Mouse (Mus musculus) limb, embryonic 11.5 days (tissue): ENCODE measurements around the gene Map2k1. TPM values are rescaled to one million over a fixed set of nuclear protein-coding genes. Genes with fewer than 3 reads are reported as not detected.
"Not testable (repeated sequence)": the region's sequence is repeated elsewhere in the genome, so short reads cannot be mapped to it uniquely, and the experiment has no call there.

Experiments
- ATAC-seq: fragments of 200-750 bp; cut with Nextera tagmentation; 2 replicates; pipeline ENCODE4 v1.8.0; 2017; ENCODE audit warnings: low read depth; ENCODE audit not compliant: insufficient number of reproducible peaks, low FRiP score, low TSS enrichment
- DNase-seq: peaks from one replicate; pipeline ENCODE4 v3.0.0-alpha.2; 2015; ENCODE audit warnings: low spot score
- H3K27ac ChIP-seq: fragments of 300-500 bp; sonication (generic); replicated peaks from 2 replicates; pipeline ENCODE4 v1.5.1; 2014; ENCODE audit warnings: low read depth, mild to moderate bottlenecking, low read length
- H3K27me3 ChIP-seq: fragments of 300-500 bp; sonication (generic); 2 replicates; pipeline ENCODE4 v1.6.1; 2014; ENCODE audit warnings: mild to moderate bottlenecking, low read length, mixed read lengths; ENCODE audit not compliant: control insufficient read depth, insufficient read depth
- H3K36me3 ChIP-seq: fragments of 300-500 bp; sonication (generic); 2 replicates; pipeline ENCODE4 v1.6.1; 2014; ENCODE audit warnings: mild to moderate bottlenecking, low read length, moderate library complexity, mixed read lengths; ENCODE audit not compliant: control insufficient read depth, insufficient read depth
- H3K4me1 ChIP-seq: fragments of 300-500 bp; sonication (generic); 2 replicates; pipeline ENCODE4 v1.6.1; 2014; ENCODE audit warnings: low read length, mixed read lengths; ENCODE audit not compliant: control insufficient read depth, insufficient read depth
- H3K4me2 ChIP-seq: fragments of 300-500 bp; sonication (generic); 2 replicates; pipeline ENCODE4 v1.6.1; 2014; ENCODE audit warnings: low read depth, mild to moderate bottlenecking, moderate library complexity; ENCODE audit not compliant: severe bottlenecking
- H3K4me3 ChIP-seq: fragments of 300-500 bp; sonication (generic); 2 replicates; pipeline ENCODE4 v1.5.1; 2014; ENCODE audit warnings: low read depth, low read length
- H3K9ac ChIP-seq: fragments of 300-500 bp; sonication (generic); 2 replicates; pipeline ENCODE4 v1.6.1; 2014; ENCODE audit warnings: mild to moderate bottlenecking, low read length
- H3K9me3 ChIP-seq: fragments of 300-500 bp; sonication (generic); 2 replicates; pipeline ENCODE4 v1.6.1; 2016; ENCODE audit warnings: low read length; ENCODE audit not compliant: control insufficient read depth
- WGBS: fragments of 180-500 bp; shearing (Covaris S2); extraction: QIAGEN DNeasy Blood & Tissue Kit; methylation state at CpG from one replicate; pipeline ENCODE4 v1.1.7; 2014; 5-methylcytosine and 5-hydroxymethylcytosine counted together
- polyA plus RNA-seq: library from polyadenylated mRNA; unstranded; fragments of >200 nt; fragmentation: Nextera tagmentation; extraction: Ambion mirVana; gene quantifications from 2 replicates; pipeline ENCODE4 v1.2.1, GENCODE M21; 2014

The Map2k1 gene
- polyA plus RNA-seq, 1 experiment from 2014 or later = 75.1 TPM

DNA sequence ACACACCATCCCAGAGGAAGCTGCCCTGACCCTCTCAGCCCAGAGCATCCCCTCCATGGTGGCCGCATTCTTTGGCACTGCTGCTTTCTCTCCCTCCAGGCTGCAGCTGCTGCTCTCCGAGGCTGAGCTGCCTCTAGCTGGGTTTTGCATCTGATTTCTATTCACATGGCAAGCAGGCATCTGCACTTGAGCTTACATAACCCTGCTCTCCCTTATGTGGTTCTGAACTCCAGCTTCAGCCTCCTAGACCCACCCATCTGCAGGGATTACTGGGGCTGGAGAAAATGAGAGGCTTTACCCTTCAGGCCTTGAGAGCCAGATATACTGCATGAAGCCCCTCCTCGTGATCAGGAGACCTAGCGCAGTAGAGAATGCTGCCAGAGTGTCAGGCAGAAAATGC lies 57.9 kb downstream of the Map2k1 start:
- Histone ChIP-seq H3K36me3 (peaks cover 5% of the 10 kb centered on the region), H3K4me1 (no peaks in the 10 kb centered on the region), H3K27ac (no peak overlapping the region), H3K4me2 (no peak overlapping the region), H3K9ac (no peak overlapping the region), H3K9me3 (no peaks in the 10 kb centered on the region), H3K27me3 (no peaks in the 10 kb centered on the region), H3K4me3 (no peak overlapping the region)
- ATAC-seq (no peak), DNase-seq (no peak)
- WGBS = 82% methylated on average over 4 of the region's 4 CpGs

DNA sequence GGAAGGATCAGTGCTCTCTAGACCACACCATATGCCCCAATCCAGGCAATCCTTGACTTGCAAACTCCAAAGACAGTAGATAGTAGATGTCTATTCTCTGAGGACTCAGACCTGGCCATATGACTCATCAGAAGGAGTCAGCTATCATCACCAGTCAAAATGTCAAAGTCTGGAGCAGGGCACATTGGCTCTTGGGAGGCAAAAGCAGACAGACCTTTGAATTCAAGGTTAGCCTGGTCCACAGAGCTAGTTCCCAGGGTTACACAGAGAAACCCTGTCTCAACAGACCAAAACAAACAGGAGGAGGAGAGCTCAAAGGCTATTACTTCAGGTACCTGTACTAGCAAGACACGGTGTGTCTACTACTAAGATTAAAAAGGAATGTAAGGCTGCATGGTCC lies 59.6 kb downstream of the Map2k1 start:
- no peak overlapping the region for H3K9ac ChIP-seq
- ATAC-seq (no peak), DNase-seq (no peak)
- peaks cover 5% of the 10 kb centered on the region for H3K36me3 ChIP-seq
- H3K27me3 ChIP-seq = no peaks in the 10 kb centered on the region
- no peaks in the 10 kb centered on the region for H3K4me1 ChIP-seq
- no peak overlapping the region for H3K4me3 ChIP-seq
- 97% methylated on average over 1 of the region's 1 CpGs for WGBS
- H3K27ac ChIP-seq = no peak overlapping the region
- no peaks in the 10 kb centered on the region for H3K9me3 ChIP-seq
- no peak overlapping the region for H3K4me2 ChIP-seq

DNA sequence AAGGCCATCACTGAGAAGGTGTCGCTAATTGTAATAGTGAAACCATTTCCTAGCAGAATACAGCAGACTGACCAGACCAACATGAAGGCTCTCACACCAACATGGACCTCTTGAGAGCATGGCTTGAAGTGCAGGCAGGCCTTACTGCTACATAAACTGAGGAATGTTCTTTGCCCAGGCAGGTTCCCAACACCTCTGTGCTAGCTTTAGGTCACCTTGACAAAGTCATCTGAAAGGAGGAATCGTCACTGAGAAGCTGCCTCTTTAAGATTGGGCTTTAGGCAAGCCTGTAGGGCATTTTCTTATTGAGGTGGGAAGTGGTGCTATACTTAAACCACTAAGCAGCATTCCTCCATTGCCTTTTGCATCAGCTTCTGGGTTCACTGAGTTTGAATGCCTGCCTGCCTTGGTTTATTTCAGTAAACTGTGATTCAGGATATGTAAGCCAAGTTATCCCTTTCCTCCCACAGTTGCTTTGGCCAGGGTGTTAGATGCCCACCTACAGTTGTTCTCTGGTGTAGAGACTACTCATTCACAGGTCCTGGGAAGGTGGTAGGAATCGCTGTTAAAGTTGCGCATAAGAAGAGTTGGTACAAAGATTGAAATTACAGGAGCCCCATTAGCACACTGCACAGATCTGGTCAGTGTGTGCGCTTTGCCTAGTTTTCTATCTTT lies 69.1 kb downstream of the Map2k1 start:
- ATAC-seq (no peak), DNase-seq (no peak)
- no peak overlapping the region for H3K4me3 ChIP-seq
- 0 out of 2 replicates have a peak, but pooled peaks cover 6% of the 10 kb centered on the region for H3K4me1 ChIP-seq
- H3K27me3 ChIP-seq = no peaks in the 10 kb centered on the region
- no peak overlapping the region for H3K4me2 ChIP-seq
- H3K9ac ChIP-seq = no peak overlapping the region
- H3K27ac ChIP-seq = no peak overlapping the region
- peaks cover 2% of the 10 kb centered on the region; the same call in 1 of the 2 replicates for H3K36me3 ChIP-seq
- H3K9me3 ChIP-seq = no peaks in the 10 kb centered on the region
- WGBS = 95% methylated on average over 5 of the region's 5 CpGs

GRCm38 (mm10) chr9:64183295-64183694 lies 70.1 kb downstream of the Map2k1 start:
- DNase-seq, H3K4me2 ChIP-seq, ATAC-seq, H3K27ac ChIP-seq, H3K27me3 ChIP-seq, H3K9me3 ChIP-seq, H3K9ac ChIP-seq, H3K36me3 ChIP-seq, H3K4me1 ChIP-seq, H3K4me3 ChIP-seq: not testable (repeated sequence)
- 92% methylated on average over 5 of the region's 5 CpGs for WGBS

- WGBS = under 1% methylated on average over 35 of the region's 35 CpGs
- ATAC-seq (peak; percentile 92), DNase-seq (peak; percentile 93)
- H3K9me3 ChIP-seq = no peaks in the 10 kb centered on the region
- peak within 1 kb of the TSS; percentile 54; the same call in 1 of the 2 replicates for H3K27ac ChIP-seq
- peak within 1 kb of the TSS; percentile 60 for H3K9ac ChIP-seq
- H3K4me2 ChIP-seq = peak within 1 kb of the TSS; percentile 63
- peaks cover 9% of the 10 kb centered on the region; the same call in 1 of the 2 replicates for H3K4me1 ChIP-seq
- peak within 1 kb of the TSS; percentile 54 for H3K4me3 ChIP-seq
- H3K36me3 ChIP-seq = peaks cover 27% of the 10 kb centered on the region
- H3K27me3 ChIP-seq = no peaks in the 10 kb centered on the region
Measured at GRCm38 (mm10) chr9:64178974-64179646, 74.3 kb downstream of the Map2k1 start, which contains the start of gene Snapc5. Gene Snapc5, plus strand, starts transcription at chr9:64179274.

DNA sequence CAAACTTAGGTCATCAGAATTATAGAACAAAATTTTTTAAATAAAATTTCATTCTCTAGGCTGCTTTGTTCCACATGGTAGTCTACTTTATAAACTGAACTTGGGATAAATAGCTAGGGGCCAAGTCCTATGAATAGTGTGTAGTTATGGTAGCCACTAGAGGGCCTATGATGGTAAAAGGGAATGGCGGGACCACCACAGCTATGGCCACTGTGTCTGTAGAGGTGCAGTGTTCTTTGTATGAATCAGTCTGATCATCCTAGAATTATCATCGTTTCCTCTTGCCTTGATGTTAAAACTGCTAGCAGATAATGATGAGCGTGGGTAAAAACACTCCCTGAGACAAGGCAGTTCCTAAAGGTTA lies 74.8 kb downstream of the Map2k1 start:
- Histone ChIP-seq H3K27me3 (no peaks in the 10 kb centered on the region), H3K9ac (no peak overlapping the region), H3K4me2 (peak overlapping the region; percentile 63; the same call in 1 of the 2 replicates), H3K9me3 (no peaks in the 10 kb centered on the region), H3K4me1 (peaks cover 9% of the 10 kb centered on the region; the same call in 1 of the 2 replicates), H3K27ac (no peak overlapping the region), H3K4me3 (peak overlapping the region; percentile 54; the same call in 1 of the 2 replicates), H3K36me3 (peaks cover 27% of the 10 kb centered on the region)
- WGBS = 49% methylated on average over 3 of the region's 3 CpGs
- DNase-seq (peak; percentile 54), ATAC-seq (0 out of 2 replicates have a peak, but pooled peaks have one; percentile 28)

DNA sequence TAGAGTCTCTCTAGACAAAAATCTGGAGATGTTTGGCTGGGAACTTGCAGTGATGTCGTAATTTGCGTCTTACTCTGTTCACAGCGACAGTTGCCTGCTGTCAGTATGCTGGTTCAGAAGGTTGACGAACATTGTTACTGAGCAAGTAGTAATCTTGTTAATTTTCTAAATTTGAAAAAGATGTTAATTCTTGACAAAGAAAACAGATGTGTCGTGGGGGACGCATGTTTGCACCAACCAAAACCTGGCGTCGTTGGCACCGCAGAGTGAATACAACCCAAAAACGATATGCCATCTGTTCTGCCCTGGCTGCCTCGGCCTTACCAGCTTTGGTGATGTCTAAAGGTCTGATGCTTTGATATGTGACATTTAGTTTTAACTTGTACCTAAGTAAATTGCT lies 78.1 kb downstream of the Map2k1 start:
- H3K9me3 ChIP-seq = no peaks in the 10 kb centered on the region
- H3K4me2 ChIP-seq = no peak overlapping the region
- no peak overlapping the region for H3K4me3 ChIP-seq
- H3K27ac ChIP-seq = no peak overlapping the region
- H3K4me1 ChIP-seq = peaks cover 9% of the 10 kb centered on the region; the same call in 1 of the 2 replicates
- ATAC-seq = no peak
- no peak overlapping the region for H3K9ac ChIP-seq
- no peaks in the 10 kb centered on the region for H3K27me3 ChIP-seq
- no peak for DNase-seq
- H3K36me3 ChIP-seq = peaks cover 24% of the 10 kb centered on the region
- WGBS = 86% methylated on average over 11 of the region's 11 CpGs

GRCm38 (mm10) chr9:64174766-64175165 lies 78.7 kb downstream of the Map2k1 start:
- H3K4me3 ChIP-seq = peak overlapping the region; percentile 97
- peak overlapping the region; percentile 65; the same call in 1 of the 2 replicates for H3K4me2 ChIP-seq
- no peaks in the 10 kb centered on the region for H3K27me3 ChIP-seq
- H3K9me3 ChIP-seq = no peaks in the 10 kb centered on the region
- no peak overlapping the region for H3K9ac ChIP-seq
- H3K27ac ChIP-seq = no peak overlapping the region
- peaks cover 5% of the 10 kb centered on the region; the same call in 1 of the 2 replicates for H3K4me1 ChIP-seq
- 72% methylated on average over 8 of the region's 8 CpGs for WGBS
- peaks cover 24% of the 10 kb centered on the region for H3K36me3 ChIP-seq
- DNase-seq (no peak), ATAC-seq (no peak)
